Mouse (Mus musculus) frontal cortex, postnatal 36 days (tissue): ENCODE results near the gene Eif3k.

ENCODE experiments used
- DNase-seq, 2 experiments: peaks; one replicate each; pipeline ENCODE4 v3.0.0; 2022; ENCODE audit warnings: low spot score in 2 of 2

Eif3k gene

DNA sequence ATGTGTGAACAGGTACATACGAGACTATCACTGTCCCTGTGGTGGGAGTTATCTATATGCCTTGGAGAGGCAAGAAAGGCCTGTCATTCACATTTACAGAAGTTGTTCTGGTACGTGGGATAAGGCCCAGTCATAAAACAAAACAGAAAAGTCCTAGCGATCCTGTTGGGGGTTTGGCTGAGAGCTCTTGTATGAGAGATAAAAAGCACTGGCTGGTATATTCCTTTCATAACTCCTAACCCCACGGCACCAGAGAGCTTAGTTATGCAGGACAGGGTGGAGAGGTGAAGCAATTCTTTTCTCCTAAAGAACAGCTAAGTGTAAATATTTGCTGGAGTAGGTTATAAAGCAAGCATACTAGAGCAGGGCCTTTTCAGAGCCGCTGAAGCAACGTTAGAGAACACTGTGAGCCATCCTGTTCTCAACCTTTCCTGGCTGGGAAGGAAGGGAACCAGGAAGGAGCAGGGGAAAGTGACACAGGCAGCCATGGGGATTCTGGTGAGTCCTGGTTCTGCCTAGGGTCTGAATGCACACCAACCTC, 22.1 kb downstream of the Eif3k start:
- DNase-seq = no peak

DNA sequence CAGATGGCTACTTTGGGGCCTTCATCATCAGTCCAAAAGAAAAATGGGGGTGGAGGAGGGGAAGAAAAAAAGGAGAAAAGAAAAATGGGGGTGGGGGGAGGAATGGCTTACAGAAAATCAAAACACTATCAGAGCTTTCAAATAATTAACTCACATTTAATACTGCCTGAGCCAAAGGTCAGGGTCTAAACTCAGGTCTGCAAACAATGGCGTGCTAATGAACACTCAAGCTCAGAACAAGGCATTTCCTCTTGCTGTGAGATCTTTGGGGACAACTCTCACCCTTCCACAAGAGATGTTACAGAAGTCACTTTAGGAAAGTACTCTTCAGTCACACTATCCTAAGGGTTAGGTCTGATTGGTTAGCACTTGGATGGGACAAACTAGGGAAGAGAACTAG, 22.9 kb downstream of the Eif3k start:
- DNase-seq = no peak

DNA sequence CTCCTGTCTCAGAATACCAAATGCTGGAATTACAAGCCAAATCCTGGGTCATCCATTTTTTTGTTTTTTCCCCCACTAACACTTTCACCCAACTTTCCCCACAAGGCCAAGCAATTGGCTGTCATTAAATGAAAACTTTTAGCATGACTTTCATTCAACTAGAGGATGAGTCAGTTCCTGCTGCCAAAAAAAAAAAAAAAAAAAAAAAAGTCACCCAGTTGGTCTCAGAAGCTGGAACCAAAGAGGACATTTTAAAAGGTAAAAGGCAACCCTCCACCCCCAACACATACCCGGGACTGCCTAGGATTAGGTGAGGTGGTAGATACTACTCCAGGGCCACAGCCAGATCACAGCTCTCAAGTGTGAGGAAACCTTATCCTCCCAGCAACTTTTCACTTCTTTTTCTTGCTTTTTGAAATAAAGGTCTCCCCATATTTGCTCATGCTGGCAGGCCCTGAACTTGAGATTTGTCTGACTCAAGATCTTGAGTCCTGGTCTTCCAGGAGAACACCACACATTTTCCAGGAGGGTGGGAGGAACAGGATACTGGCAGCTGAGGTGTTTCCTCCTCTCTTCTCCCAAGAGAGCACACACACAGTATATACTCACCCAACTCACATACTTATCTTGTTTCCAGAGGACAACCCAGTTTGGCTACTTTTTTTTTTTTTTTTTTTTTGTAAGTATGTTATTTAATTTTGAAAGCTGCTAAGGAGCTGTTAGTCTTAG, 23.5 kb downstream of the Eif3k start:
- DNase-seq = no peak

DNA sequence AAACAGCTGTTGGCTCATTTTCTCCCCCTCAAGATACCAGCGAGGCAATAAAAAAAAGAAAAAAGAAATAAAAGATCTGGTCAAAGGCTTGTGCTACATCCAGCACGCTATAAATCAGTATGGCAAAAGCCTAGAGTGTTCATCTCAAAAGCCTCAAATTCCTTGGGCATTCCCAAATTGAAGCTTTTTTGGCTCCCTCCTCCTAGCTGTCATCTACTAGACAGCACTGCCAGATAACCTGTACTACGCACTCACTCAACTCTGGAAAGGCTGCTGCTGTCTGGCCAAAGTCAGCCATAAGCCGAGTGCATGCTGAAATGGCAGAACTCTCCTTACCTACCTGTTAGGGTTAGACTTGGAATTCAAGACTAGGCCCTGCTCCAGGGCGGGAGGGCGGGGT, 24.4 kb downstream of the Eif3k start:
- no peak for DNase-seq

DNA sequence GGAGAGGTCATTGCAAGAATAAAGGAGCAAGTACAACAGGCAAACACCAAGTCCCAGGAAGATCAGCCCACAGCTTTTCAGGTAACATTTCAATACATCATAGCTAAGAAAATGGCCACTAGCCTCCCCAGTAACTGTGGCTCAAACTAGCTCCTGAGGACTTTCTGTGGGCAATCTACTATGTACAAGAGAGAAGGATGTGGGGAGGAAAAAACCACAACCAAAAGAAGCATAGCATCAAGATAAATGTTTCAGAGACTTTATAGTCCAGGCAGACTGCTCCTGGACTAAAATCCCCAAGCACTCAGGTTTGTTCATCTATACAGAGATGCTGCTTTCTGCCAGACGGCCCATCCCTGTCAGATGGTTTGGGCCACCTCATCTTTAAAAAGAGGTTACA, 25.4 kb downstream of the Eif3k start:
- no peak for DNase-seq

DNA sequence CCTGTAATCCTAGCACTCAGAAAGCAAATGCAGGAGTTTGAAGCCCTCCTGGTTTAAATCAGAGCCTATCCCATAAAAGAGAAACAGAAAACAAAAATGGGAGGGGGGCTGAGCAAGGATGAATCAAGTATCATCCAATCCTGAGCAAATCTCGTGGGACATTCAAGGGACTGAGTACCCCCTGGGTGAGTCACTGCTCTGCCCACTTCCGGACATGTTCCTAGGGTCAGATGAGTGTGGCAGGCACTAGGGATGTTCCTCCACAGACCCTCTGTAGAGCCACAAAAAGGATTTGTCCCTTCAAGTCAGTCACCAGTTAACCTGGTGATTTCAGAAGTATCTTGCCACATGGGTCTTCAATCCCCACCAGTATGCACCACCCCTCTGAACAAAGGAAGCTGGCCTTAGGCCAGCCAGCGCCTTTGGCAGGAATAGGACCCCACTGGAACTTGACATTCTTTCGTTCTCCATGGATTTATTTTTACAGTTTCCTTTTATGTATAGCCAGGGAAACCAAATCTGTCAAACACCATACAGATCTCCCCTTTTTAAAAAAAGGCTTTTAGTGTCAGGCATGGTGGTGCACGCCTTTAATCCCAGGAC, 26.3 kb downstream of the Eif3k start:
- no peak for DNase-seq

DNA sequence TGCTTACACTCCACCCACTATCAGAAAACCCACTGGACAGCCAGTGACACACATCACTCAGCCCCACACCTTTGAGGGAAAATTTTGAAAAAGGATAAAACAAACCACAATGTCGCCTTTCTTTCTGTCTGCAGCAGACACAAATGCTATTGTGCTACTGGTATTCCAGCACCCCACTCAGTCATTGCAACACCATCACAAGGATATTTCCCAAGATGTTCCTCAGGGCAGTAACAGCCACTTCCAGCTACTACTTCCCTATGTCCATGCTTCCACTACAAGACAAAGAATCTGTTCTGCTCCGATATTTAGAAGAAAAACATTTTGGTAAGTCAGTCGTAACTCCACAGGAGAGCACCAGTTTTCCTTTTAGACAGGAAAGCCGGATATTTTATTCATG, 26.9 kb downstream of the Eif3k start:
- DNase-seq = no peak

DNA sequence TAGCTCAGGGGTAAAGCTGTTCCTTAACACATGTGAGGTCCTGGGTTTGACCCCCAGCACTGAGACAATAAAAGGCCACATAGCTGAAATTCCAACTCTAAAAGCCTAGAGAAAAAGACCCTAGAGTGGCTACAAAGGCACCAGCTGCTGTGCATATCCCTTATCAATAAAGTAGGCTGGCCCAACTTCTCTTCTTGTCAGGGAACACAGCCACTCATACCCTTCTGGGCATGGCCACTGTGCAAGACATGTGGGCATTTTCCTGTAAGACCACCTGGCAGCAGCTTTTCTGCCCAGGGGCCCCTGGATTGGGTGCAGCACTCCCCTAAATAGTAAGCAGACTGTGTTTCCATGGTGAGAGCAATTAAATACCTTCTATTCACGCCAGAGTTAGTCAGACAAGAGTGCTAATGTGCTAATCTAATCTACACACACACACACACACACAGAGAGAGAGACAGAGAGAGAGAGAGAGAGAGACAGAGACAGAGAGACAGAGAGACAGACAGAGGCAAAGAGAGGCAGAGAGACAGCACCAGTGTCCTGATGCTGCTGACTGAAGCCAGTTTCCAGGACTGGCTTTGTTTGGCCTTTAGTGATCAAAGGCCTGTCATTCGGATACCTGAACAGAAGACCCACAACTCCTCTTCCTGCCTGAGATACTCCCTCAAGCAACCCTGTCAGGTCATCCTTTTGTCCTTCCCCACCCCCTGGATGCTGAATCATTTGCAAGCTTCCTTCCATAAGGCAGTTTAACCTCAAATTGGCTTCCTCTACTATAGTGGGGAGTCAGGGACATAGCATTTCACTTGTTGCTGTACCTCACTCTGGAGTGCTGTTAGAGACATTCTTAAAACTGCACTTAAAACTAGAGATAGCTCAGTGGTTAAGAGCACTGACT, 27.9 kb downstream of the Eif3k start:
- DNase-seq = no peak

DNA sequence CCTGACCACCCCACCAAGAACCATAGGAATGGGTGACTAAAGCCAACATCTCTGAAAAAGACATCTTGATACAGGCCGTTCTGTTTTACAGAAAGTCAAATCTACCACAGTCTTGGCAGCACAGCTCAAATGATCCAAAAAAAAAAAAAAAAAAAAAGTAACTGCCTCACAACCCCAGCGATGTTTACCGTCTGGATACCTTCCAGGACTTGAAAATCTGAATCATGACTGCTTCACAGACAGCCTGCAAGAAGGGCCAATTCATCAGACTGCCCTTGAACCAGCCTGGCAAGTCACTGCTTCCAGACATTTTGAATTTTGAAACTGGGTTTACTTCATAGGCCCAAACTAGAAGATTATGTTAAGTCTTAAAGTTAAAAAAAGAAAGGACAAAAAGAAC, 28.9 kb downstream of the Eif3k start:
- DNase-seq = no peak

DNA sequence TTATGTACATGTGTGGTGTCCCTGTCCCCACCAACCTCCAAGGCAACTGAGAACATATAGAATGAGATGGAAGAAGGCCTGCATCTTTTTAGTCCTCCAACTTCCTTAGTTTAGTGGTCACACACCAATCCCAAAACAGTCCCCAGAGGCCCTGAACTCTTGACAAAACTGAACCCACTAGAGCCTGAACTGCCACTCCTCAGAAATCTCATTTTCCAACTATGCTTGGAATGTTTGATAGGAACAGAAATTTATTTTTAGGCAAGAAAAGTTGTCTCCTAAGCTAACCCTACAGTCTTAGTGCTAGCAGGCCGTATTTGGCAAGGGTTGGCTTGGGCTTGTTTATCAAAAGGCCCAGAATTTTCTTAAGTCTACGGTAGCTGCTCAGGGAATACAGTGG, 29.9 kb downstream of the Eif3k start:
- DNase-seq = no peak

DNA sequence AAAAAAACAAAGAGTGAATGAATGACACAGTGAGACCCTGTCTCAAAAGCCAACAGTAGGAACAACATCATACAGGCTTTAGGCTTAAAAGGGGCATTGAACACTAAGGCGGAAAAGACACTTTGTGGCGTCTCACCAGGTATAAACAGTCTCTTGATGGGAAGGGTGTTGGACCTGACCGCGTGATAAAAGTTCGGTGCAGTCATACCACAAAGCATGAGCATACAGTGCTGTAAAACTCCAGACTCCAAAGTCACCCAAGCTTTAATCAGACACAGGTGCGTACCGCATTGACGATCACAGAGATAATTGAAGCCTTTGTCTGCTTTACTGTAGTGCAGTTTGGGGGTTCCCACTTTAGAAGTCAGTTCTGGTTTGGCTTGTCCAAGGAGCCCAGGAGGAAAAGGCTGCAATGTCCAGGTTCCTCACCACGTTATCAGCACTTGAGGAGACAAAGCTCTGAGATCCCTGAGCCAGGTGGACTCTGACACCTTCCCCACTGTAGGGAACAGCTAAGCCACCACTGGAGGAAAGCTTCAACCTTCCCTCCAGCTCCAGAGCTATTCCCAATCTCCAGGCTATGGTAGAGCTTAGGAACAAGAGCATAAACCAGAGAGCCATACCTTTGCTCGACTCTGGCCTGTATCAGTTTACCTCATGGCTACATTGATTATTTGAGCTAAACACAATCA, 31.2 kb downstream of the Eif3k start:
- DNase-seq = no peak

DNA sequence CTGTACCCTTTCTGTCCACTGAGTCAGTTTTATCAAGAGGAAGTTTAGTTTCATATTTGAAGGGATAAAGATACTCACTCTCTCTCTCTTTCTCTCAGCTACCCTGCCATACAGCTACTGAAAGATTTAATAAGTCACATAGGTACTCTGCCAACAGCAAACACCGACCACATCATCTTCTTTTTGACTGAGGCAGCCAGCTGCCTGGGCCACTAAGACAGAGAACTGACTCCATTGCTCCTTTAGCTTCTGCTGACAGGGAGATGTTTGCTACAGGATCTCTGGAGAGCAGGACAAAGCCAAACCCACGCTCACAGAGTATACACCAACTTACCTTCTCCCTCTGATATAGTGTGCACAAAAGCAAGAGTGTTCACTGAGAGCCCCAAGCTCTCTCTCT, 32.4 kb downstream of the Eif3k start:
- no peak for DNase-seq

DNA sequence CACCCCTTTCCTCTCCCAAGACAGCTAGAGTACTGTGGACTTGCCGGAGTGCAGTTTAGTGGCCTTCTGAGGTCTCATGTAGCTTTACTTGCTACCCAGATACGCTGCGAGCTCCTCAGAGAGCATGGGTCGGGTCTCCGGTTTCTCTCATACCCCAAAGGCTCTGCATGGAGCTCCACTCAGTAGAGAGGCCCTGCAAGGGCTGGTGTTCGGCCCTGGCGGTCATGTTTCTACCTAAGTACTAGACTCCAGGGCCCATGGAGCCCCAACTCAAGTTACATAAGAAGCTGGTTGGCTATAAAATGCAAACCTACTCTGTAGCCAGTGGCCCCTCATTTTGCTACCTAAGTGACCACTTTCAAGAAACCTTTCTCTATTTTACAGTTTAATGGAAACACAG, 32.9 kb downstream of the Eif3k start:
- DNase-seq = no peak

DNA sequence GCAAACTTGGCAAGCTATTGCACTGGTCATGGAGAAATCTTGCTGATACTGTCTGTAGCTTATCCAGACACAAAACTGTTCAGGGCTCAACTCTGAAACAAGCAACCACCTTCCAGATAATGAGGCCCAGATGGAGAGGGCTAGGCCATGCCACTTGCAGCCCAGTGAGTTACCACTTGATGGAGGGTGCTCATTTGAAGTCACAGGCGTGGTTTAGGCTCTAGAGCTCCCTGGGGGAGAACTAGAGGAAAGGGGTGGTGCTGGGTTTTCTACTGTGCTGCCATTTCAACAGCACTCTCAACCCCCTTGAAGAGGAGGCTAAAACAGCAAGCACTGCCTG, 35.4 kb downstream of the Eif3k start:
- no peak for DNase-seq

DNA sequence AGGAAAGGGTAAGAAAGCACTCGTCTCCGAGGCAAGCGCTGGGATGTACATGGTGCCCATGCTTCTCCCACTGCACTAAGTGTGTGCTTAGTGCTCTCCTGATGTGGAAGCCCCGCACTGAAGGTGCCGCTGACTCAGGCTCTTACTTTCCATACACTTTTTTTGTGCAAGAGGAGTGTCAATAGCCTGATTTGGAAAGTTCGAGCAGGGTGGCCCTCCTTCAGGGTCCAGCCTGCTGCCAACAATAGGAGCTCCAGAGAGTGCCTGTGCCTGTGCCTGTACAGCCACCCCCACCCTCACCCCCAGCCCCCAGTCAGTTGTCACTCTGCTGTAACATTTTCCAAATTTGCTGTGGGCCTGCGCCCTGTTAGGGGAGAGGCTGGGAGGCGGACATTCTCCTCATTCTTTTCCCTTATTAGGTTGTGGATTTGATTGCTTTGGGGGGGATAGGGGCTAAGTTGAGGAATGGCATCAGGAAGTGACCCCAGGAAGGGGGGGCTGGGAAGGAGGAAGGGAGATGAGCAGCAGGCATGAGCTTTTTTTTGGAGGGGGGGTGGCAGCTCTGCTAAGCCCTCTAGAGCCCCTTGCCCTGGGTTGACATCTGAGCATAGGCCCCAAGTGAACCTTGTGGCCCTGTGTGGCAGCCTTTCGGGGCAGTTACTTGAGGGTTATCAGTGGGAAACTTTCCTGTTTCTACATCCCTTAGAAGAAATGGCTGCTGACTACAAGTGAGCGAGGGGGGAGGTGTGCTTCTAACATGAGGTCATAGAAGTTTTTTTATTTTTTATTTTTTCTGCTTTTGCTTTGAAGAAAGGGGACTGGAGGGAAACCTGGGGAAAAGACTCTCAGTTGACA, 36.0 kb downstream of the Eif3k start:
- no peak for DNase-seq

DNA sequence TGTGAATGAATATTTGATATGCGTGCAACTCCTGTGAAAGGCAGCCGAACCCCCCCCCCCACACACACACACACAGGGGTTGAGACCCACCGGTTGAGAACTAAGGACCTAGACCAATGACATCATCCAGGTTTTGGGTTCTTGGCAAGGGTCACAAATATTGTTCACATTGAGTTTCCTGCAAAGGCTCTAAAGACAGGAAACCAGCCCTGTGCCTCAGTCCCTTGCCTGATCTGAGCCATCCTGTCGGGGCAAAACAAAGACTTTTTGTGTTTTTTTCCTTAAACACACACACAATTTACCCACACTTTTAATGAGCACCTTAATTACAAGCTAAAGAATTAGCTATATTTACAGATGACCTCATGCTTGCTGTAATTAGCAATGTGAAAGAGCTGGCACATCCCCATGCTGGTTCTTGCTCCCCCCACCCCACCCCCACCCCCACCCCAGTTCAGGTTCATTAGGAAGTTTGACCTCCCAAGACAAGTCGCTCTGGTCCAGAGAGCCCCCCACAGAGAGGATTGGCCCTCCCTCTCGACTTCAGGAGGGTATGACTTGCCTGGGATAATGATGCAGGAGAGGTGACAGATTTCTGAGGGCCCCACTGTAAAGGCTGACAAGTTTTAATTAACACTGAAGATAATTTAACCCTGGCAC, 36.8 kb downstream of the Eif3k start:
- no peak for DNase-seq

DNA sequence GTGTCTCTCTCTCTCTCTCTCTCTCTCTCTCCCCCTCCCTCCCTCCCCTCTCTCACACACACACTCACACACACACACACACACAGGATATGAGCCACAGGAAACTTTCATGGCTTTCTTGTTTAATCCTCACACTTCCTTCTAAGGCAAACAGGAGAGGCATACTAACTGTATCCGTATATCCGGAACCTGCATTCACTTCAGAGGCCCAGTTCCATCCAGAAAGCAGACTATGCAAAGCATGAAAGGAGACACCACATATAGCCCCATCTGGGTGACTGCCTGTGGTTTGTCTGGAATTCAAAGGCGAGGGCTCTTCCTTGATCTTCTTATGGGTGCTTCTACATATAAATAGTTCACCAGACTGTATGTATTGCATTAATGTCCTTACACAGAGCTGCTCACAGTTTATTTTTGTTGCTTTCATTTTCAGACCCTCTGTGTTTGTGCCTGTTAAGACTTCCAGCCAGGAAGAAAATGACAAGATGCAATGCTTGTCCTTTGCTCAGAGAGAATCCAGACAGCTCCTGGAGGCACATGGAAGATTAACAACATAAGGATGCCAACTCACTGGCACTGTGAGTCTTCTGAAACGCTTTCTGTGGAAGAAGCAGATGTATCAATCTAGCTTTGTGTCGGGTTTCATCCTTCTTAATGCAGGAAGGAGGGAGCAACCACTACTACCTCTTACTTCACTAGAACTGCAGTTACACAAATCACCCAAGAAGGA, 38.0 kb downstream of the Eif3k start:
- DNase-seq = no peak

DNA sequence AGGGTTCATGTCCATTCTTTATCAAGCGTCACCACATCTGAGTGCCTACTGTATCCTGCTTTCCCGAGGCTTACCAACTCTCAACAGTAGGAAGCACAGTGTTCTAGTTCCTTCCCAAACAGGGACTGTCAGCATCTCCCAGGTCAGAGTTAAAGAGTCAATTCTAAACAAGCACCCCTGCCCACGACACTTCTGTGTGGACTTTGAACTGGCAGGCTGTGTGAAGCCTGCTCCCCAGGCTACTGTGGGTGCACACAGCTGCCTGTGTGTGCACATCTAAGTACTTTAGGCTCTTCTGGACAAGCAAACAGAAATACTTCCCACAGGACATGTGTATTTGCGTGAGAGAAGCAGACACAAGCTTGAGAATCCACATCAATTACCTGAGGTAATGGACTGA, 40.1 kb downstream of the Eif3k start:
- DNase-seq = no peak

DNA sequence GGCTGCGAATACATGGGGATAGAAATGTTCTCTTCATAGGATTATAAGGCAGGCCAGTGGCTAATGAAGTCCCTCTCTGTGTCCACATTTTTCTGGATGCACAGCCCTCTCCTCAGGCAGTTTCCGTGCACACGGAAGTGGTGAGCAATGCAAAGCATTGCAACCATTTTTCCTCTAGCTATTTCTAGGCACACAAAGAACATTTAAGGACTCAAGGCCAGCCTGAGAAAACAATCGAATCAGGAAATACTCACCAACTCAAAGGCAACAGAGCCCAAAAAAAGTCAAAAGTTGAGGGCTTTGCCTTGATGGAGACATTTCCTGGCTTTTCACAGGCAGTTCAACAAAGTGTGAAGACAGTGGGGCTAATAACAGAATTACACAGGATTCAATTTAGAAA, 40.5 kb downstream of the Eif3k start:
- no peak for DNase-seq
